22 mouse cellular contexts compared by ENCODE assay signal in genomic region chr3:145367176-145367717, GRCm38 (mm10).
DNase-seq lines count a peak whose midpoint lies in the region; ATAC-seq and TF ChIP-seq lines count a peak whose summit lies in the region.
"Had no signal": no experiment of that assay in that cellular context is flagged by ENCODE, and none has a peak within 500 bp of the region (broad histone marks: within the 10 kb centered on the region; RNA-seq: fewer than 3 reads in every experiment).

No protein-coding gene starts in this region.

- 61% methylated on average over 4 of the region's 4 CpGs for WGBS in kidney, postnatal 0 days
- WGBS in kidney, embryonic 15.5 days = 73% methylated on average over 4 of the region's 4 CpGs
- 53% methylated on average over 4 of the region's 4 CpGs for WGBS in lung, embryonic 16.5 days

- no peak overlapping the region for H3K9ac ChIP-seq in kidney, postnatal 0 days (ENCODE audit: low read depth, low read length)
- H3K9ac ChIP-seq in kidney, embryonic 15.5 days = no peak overlapping the region
- H3K9ac ChIP-seq in lung, embryonic 16.5 days (ENCODE audit: low read length) = no peak overlapping the region
- H3K9ac ChIP-seq: forebrain, postnatal 0 days; hindbrain, embryonic 12.5 days had no signal

- no peak overlapping the region for H3K4me3 ChIP-seq in kidney, postnatal 0 days (replicated peaks; ENCODE audit: low read depth, low read length)
- no peak overlapping the region for H3K4me3 ChIP-seq in kidney, embryonic 15.5 days (replicated peaks)
- H3K4me3 ChIP-seq in lung, embryonic 16.5 days (ENCODE audit: low read length) = no peak overlapping the region
- H3K4me3 ChIP-seq: gastrocnemius, adult 2 months; hindbrain, embryonic 12.5 days had no signal

- no peaks in the 10 kb centered on the region for H3K36me3 ChIP-seq in kidney, postnatal 0 days (ENCODE audit: insufficient read depth, low read length)
- no peaks in the 10 kb centered on the region for H3K36me3 ChIP-seq in kidney, embryonic 15.5 days
- H3K36me3 ChIP-seq in lung, embryonic 16.5 days (ENCODE audit: control insufficient read depth, insufficient read depth, low read length) = no peaks in the 10 kb centered on the region
- H3K36me3 ChIP-seq: hindbrain, embryonic 12.5 days had no signal

- H3K27me3 ChIP-seq in kidney, postnatal 0 days (ENCODE audit: insufficient read depth, low read length) = no peaks in the 10 kb centered on the region
- no peaks in the 10 kb centered on the region for H3K27me3 ChIP-seq in kidney, embryonic 15.5 days
- no peaks in the 10 kb centered on the region for H3K27me3 ChIP-seq in lung, embryonic 16.5 days (ENCODE audit: control insufficient read depth, insufficient read depth, low read depth, low read length)
- H3K27me3 ChIP-seq: hindbrain, embryonic 12.5 days had no signal

- no peaks in the 10 kb centered on the region for H3K4me1 ChIP-seq in kidney, postnatal 0 days (replicated peaks; ENCODE audit: insufficient read depth, low read length)
- H3K4me1 ChIP-seq in kidney, embryonic 15.5 days = no peaks in the 10 kb centered on the region
- H3K4me1 ChIP-seq in lung, embryonic 16.5 days (replicated peaks; ENCODE audit: control insufficient read depth, insufficient read depth, low read length) = no peaks in the 10 kb centered on the region; the same call in 1 of the 2 replicates
- H3K4me1 ChIP-seq: hindbrain, embryonic 12.5 days had no signal

- H3K27ac ChIP-seq in kidney, postnatal 0 days = no peak overlapping the region
- no peak overlapping the region for H3K27ac ChIP-seq in kidney, embryonic 15.5 days
- H3K27ac ChIP-seq in lung, embryonic 16.5 days (ENCODE audit: low read length) = peak overlapping the region; percentile 49; the same call in 1 of the 2 replicates
- H3K27ac ChIP-seq: gastrocnemius, adult 2 months; hindbrain, embryonic 12.5 days had no signal

- TF ChIP-seq CTCF in kidney, postnatal 0 days (IDR thresholded peaks at IDR 0.05; ENCODE audit: low read depth) = no peak

- H3K9me3 ChIP-seq in kidney, postnatal 0 days (replicated peaks; ENCODE audit: low read length) = no peaks in the 10 kb centered on the region
- H3K9me3 ChIP-seq in kidney, embryonic 15.5 days (replicated peaks) = no peaks in the 10 kb centered on the region
- H3K9me3 ChIP-seq in lung, embryonic 16.5 days (ENCODE audit: control insufficient read depth, low read length) = no peaks in the 10 kb centered on the region
- H3K9me3 ChIP-seq: hindbrain, embryonic 12.5 days had no signal

- no peak for ATAC-seq in kidney, postnatal 0 days (replicated peaks; ENCODE audit: low FRiP score, low read depth)
- ATAC-seq in kidney, embryonic 15.5 days (replicated peaks; ENCODE audit: low FRiP score) = no peak
- peak; percentile 81 for ATAC-seq in lung, embryonic 16.5 days (ENCODE audit: low read depth)
- ATAC-seq: activated CD4-positive, CD25-positive, alpha-beta regulatory T cell, adult 4 months; forebrain, embryonic 14.5 days; forebrain, postnatal 0 days; hindbrain, embryonic 16.5 days had no signal

- DNase-seq in embryo, embryonic 10.5 days (ENCODE audit: low spot score) = peak; percentile 9
- no peak for DNase-seq in embryo, embryonic 10 days (ENCODE audit: low spot score)
- DNase-seq in kidney, postnatal 0 days (ENCODE audit: low spot score) = peak; percentile 53
- DNase-seq in lung, postnatal 25 days (ENCODE audit: low spot score) = no peak
- DNase-seq in testis, postnatal 10 days (ENCODE audit: low spot score) = no peak
- DNase-seq: adrenal gland, adult 8-10 months; adrenal gland, postnatal 25 days; cerebellum, adult 11-12 months; cerebellum, adult 8-10 months; cerebellum, postnatal 10 days; cerebellum, postnatal 36 days; forebrain, postnatal 0 days; gastrocnemius, adult 2 months; gastrocnemius, postnatal 14 days; heart, adult 11 months had no signal

- no peak overlapping the region for H3K4me2 ChIP-seq in kidney, postnatal 0 days (ENCODE audit: low read length)
- no peak overlapping the region for H3K4me2 ChIP-seq in kidney, embryonic 15.5 days
- H3K4me2 ChIP-seq in lung, embryonic 16.5 days (ENCODE audit: low read depth, low read length) = no peak overlapping the region
- H3K4me2 ChIP-seq: heart, embryonic 11.5 days; hindbrain, embryonic 12.5 days had no signal

Comparison
In these comparisons a context has a peak if more than half of its experiments do, and no peak if none do; other contexts are left out.
1. DNase-seq: peak in embryo, embryonic 10.5 days (single experiment) and kidney, postnatal 0 days (single experiment); none in embryo, embryonic 10 days (single experiment), lung, postnatal 25 days (single experiment) and testis, postnatal 10 days (single experiment).